Mouse (Mus musculus) cortical plate, adult 2 months (tissue): ENCODE measurements around the gene Rela.

Experiments
- CTCF ChIP-seq: fragments of 200-500 bp; IDR thresholded peaks from 2 replicates; pipeline ENCODE4 v1.5.1; 2011; ENCODE audit warnings: mild to moderate bottlenecking, control low read depth, low read length; ENCODE audit not compliant: insufficient read depth; ENCODE audit errors: extremely low read depth
- POLR2A ChIP-seq: fragments of 200-500 bp; IDR thresholded peaks from 2 replicates; pipeline ENCODE4 v1.6.1; 2011; ENCODE audit warnings: mild to moderate bottlenecking, low read length, control low read depth; ENCODE audit not compliant: insufficient read depth; ENCODE audit errors: extremely low read depth

DNA sequence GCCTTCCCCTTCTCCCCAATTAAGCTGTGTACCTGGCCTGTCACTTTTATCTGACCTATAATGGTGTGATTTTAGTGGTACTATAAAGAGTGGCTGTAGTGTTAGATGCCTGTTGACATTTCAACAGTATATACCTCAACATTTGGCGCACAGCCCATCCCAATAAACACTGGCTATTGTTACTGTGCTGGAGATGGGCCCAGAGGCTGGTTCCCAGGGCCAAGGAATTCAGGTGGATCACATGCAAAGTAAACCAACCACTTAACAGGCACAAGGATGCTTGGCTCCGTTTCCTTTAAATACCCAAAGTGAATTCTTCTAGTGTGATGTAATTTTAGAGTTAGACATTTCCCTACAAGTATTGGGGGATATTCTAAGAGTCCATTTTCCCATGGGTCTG, 22.3 kb upstream of the Rela start:
- TF ChIP-seq CTCF (no peak), POLR2A (no peak)
